Comparison of ENCODE assay signal across 8 mouse cellular contexts in the genomic region with DNA sequence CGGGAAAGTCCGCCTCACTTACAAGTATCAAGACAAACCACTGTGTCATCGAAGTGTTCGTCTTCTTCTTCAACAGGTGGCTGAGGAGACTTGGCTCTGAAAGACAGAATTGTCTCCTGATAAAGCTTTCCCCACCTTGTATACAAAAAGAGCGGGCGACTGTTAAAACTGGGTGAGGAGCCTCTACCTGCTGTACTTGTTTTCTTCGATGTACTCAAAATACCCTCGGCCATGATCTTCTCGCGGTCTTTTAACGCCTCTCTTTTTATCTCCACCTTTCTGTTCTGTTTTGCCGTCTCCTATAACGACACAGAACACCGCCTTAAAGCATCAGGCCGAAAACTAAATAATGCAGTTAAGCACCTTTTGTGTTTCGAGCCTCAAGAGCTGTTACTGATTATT. TPM values are rescaled to one million over a fixed set of nuclear protein-coding genes. Genes with fewer than 3 reads are reported as not detected.
DNase-seq lines count a peak whose midpoint lies in the region; ATAC-seq and TF ChIP-seq lines count a peak whose summit lies in the region.

No protein-coding gene starts in this region.

- peak overlapping the region; percentile 38 for H3K4me2 ChIP-seq in embryonic facial prominence, embryonic 11.5 days (ENCODE audit: low read depth, low read length)
- H3K4me2 ChIP-seq in intestine, embryonic 15.5 days (replicated peaks), result peak overlapping the region; percentile 71
- peak overlapping the region; percentile 99 for H3K4me2 ChIP-seq in myocyte (ENCODE audit: low read depth)

- H3K9me3 ChIP-seq in embryonic facial prominence, embryonic 11.5 days (replicated peaks; ENCODE audit: control insufficient read depth, low read length), result no peaks in the 10 kb centered on the region
- no peaks in the 10 kb centered on the region for H3K9me3 ChIP-seq in intestine, embryonic 15.5 days

- under 1% methylated on average over 16 of the region's 16 CpGs for WGBS in embryonic facial prominence, embryonic 11.5 days
- under 1% methylated on average over 16 of the region's 16 CpGs for WGBS in intestine, embryonic 15.5 days

- TF ChIP-seq POLR2A in myocyte (IDR thresholded peaks at IDR 0.05; ENCODE audit: insufficient read length, low read depth), result no peak

- peak overlapping the region; percentile 100 for H3K9ac ChIP-seq in embryonic facial prominence, embryonic 11.5 days (replicated peaks; ENCODE audit: low read length)
- H3K9ac ChIP-seq in intestine, embryonic 15.5 days, result peak overlapping the region; percentile 100

- intact Hi-C loops in left cerebral cortex, postnatal 4 days (cut with DNase I), result loop anchor here (2.0 to 5.0 kb wide), 2 partner anchors 71 to 111 kb away; partner anchors contain the start of gene Efcab2
- intact Hi-C loops in gastrocnemius, postnatal 14 days (cut with DNase I; ENCODE audit: low total_unique reads), result no loop called here

- no peaks in the 10 kb centered on the region for H3K4me1 ChIP-seq in embryonic facial prominence, embryonic 11.5 days (ENCODE audit: control insufficient read depth, insufficient read depth, low read length)
- 0 out of 2 replicates have a peak, but pooled peaks cover 5% of the 10 kb centered on the region for H3K4me1 ChIP-seq in intestine, embryonic 15.5 days (replicated peaks)

- no peaks in the 10 kb centered on the region for H3K27me3 ChIP-seq in embryonic facial prominence, embryonic 11.5 days (ENCODE audit: control insufficient read depth, insufficient read depth, low read length)
- H3K27me3 ChIP-seq in intestine, embryonic 15.5 days (replicated peaks), result no peaks in the 10 kb centered on the region
- no peaks in the 10 kb centered on the region for H3K27me3 ChIP-seq in myocyte (ENCODE audit: control insufficient read depth, insufficient read depth, insufficient read length)

- H3K4me3 ChIP-seq in embryonic facial prominence, embryonic 11.5 days (ENCODE audit: low read depth, low read length), result peak overlapping the region; percentile 100
- peak overlapping the region; percentile 98 for H3K4me3 ChIP-seq in intestine, embryonic 15.5 days (replicated peaks)
- H3K4me3 ChIP-seq in myocyte, result peak overlapping the region; percentile 83

- H3ac ChIP-seq in myocyte (ENCODE audit: control insufficient read depth, insufficient read length), result peak overlapping the region; percentile 100

- no peak for ATAC-seq in embryonic facial prominence, embryonic 11.5 days (replicated peaks; ENCODE audit: insufficient number of reproducible peaks, low FRiP score, low TSS enrichment, low read depth)
- no peak for ATAC-seq in intestine, embryonic 15.5 days

- H3K27ac ChIP-seq in embryonic facial prominence, embryonic 11.5 days (replicated peaks; ENCODE audit: low read depth, low read length), result peak overlapping the region; percentile 99; the same call in 1 of the 2 replicates
- peak overlapping the region; percentile 51; the same call in 1 of the 2 replicates for H3K27ac ChIP-seq in intestine, embryonic 15.5 days

- H3K79me2 ChIP-seq in myocyte (ENCODE audit: control insufficient read depth, insufficient read depth), result peaks cover 67% of the 10 kb centered on the region

- peak; percentile 21 to 45 for DNase-seq in cerebellum, postnatal 10 days
- DNase-seq in cerebellum, postnatal 4 days (ENCODE audit: low spot score in 2 of 2), result no peak
- peak; percentile 64 for DNase-seq in CD4-positive, CD25-positive, alpha-beta regulatory T cell, adult 2 months (ENCODE audit: low read depth, low spot score)
- peak; percentile 40 for DNase-seq in embryonic facial prominence, embryonic 11.5 days (ENCODE audit: low spot score)
- DNase-seq in left cerebral cortex, postnatal 4 days, result no peak
- DNase-seq in gastrocnemius, postnatal 14 days, result no peak

- H3K36me3 ChIP-seq in embryonic facial prominence, embryonic 11.5 days (replicated peaks; ENCODE audit: control insufficient read depth, insufficient read depth, low read depth, low read length), result peaks cover 3% of the 10 kb centered on the region
- H3K36me3 ChIP-seq in intestine, embryonic 15.5 days, result peaks cover 11% of the 10 kb centered on the region; the same call in 1 of the 2 replicates
- H3K36me3 ChIP-seq in myocyte (ENCODE audit: control insufficient read depth, insufficient read depth), result peaks cover 52% of the 10 kb centered on the region

TF ChIP-seq in myocyte, 11 proteins besides CTCF, POLR2A, EP300 and RAD21:
- TF ChIP-seq SRF (IDR thresholded peaks at IDR 0.05; ENCODE audit: control insufficient read depth, insufficient read length, low read depth) (no peak), REST (IDR thresholded peaks at IDR 0.05; ENCODE audit: insufficient read depth, insufficient read length) (no peak)

RNA-seq across cellular contexts. Expression of gene Hnrnpu, which starts 1.7 kb away (rescaled TPM):
- 823 and 953 TPM in 2 replicates for polyA plus RNA-seq in embryonic facial prominence, embryonic 11.5 days (2014; fragmentation: Nextera tagmentation; extraction: Ambion mirVana)
- polyA plus RNA-seq in intestine, embryonic 15.5 days (2015; fragmentation: Nextera tagmentation; extraction: Ambion mirVana), result 300 and 379 TPM in 2 replicates
- 95.0 TPM for polyA plus RNA-seq in myocyte (2012; fragmentation: generic; extraction: Trizol)
- 100 to 1,000 TPM; 539 to 583 TPM for total RNA-seq in left cerebral cortex, postnatal 4 days (2021)
- total RNA-seq in gastrocnemius, postnatal 14 days (2021), result 100 to 1,000 TPM; 143 to 145 TPM

RNA-seq across cellular contexts. Expression of gene Cox20, which starts 16.9 kb away (rescaled TPM):
- 106 and 120 TPM in 2 replicates for polyA plus RNA-seq in embryonic facial prominence, embryonic 11.5 days (2014; fragmentation: Nextera tagmentation; extraction: Ambion mirVana)
- 134 and 159 TPM in 2 replicates for polyA plus RNA-seq in intestine, embryonic 15.5 days (2015; fragmentation: Nextera tagmentation; extraction: Ambion mirVana)
- 67.2 TPM for polyA plus RNA-seq in myocyte (2012; fragmentation: generic; extraction: Trizol)
- 10 to 100 TPM; 43.5 to 54.6 TPM for total RNA-seq in left cerebral cortex, postnatal 4 days (2021)
- total RNA-seq in gastrocnemius, postnatal 14 days (2021), result 10 to 100 TPM; 25.1 to 30.8 TPM

Comparison
In these comparisons a context has a peak if more than half of its experiments do, and no peak if none do; other contexts are left out.
1. DNase-seq: peak in cerebellum, postnatal 10 days (2 of 2), CD4-positive, CD25-positive, alpha-beta regulatory T cell, adult 2 months (single experiment) and embryonic facial prominence, embryonic 11.5 days (single experiment); none in cerebellum, postnatal 4 days (0 of 2), left cerebral cortex, postnatal 4 days (single experiment) and gastrocnemius, postnatal 14 days (single experiment).
2. H3K4me2 ChIP-seq: peak in every context shown above with its lines; median percentile 99 in myocyte; 71 in intestine, embryonic 15.5 days; 38 in embryonic facial prominence, embryonic 11.5 days.
3. Peak in every context shown above with its lines, with median percentiles within 50 percentile points of each other: H3K4me3 ChIP-seq.